8 mouse cellular contexts compared by ENCODE assay signal in the genomic region with DNA sequence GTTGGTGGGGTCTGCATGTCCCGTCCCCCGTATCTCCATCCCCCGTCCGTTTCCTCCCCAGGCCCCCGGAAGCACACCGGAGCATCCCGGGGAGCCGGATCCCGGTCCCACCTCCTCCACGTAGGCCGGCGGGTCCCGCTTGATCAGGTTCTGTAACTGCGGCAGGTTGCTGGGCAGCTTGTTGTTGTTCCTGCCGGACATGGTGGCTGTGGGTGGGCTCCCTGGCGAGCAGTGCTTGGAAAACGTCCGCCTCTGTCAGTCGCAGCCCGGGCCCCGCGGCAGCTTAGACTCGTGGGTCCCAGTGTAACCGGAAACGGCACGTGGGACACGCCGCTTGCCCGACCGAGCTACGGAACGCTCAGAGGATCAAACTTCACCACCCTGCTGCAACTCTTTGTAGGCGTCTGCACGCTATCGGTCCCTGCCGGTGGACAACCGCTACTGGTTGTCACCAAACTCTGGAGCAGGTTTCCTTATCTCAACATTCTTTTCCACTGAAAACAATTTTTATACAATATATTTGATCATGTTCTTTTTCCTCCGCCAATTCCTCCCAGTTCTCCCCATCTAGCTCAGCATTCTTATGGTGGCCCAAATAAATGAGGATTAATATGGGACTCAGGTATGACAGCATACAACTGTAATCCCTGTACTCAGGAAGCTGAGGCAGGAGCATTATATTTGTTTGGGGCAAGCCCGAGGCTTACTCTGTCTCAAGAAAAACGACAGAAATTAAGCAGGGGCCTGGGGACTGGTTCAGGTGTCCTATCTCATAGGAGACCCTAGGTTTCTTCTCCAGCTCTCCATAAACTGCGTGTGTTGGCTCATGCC. TPM values are rescaled to one million over a fixed set of nuclear protein-coding genes. Genes with fewer than 3 reads are reported as not detected.
A peak's percentile ranks its signal among the peaks of the same experiment; 100 is the strongest.
DNase-seq lines count a peak whose midpoint lies in the region; ATAC-seq and TF ChIP-seq lines count a peak whose summit lies in the region.

A gene (minus strand): TSS at position 799 of the 831 bp plus-strand sequence.

- peaks cover 33% of the 10 kb centered on the region for H3K79me2 ChIP-seq in MEL (ENCODE audit: control insufficient read depth, insufficient read depth, low read length, poor library complexity)

- peak within 1 kb of the TSS; percentile 83 for H3K27ac ChIP-seq in MEL (ENCODE audit: control insufficient read depth, low read depth, low read length)
- no peak within 1 kb of the TSS for H3K27ac ChIP-seq in cerebellum, adult 2 months (ENCODE audit: insufficient read depth, low read length)
- peak within 1 kb of the TSS; percentile 48 for H3K27ac ChIP-seq in lung, embryonic 16.5 days (ENCODE audit: low read length)

- H3K9ac ChIP-seq in MEL (ENCODE audit: control insufficient read depth, low read depth, low read length, poor library complexity, severe bottlenecking) = peak within 1 kb of the TSS; percentile 100
- H3K9ac ChIP-seq in lung, embryonic 16.5 days (ENCODE audit: low read length) = peak within 1 kb of the TSS; percentile 85

- peaks cover 0 to 8% of the 10 kb centered on the region in 2 experiments; a peak in 3 of 4 replicates for H3K36me3 ChIP-seq in MEL (ENCODE audit: control insufficient read depth in 1 of 2, insufficient read depth in 2 of 2, low read length in 2 of 2)
- H3K36me3 ChIP-seq in lung, embryonic 16.5 days (ENCODE audit: control insufficient read depth, insufficient read depth, low read length) = peaks cover 8% of the 10 kb centered on the region; the same call in 1 of the 2 replicates

- peak within 1 kb of the TSS; percentile 74 for H3K4me2 ChIP-seq in lung, embryonic 16.5 days (ENCODE audit: low read depth, low read length)

- TF ChIP-seq POLR2A in MEL (IDR thresholded peaks at IDR 0.05; ENCODE audit: control insufficient read depth in 1 of 2, insufficient read depth in 1 of 2, low read depth in 1 of 2, low read length in 2 of 2, poor library complexity in 1 of 2) = peak; percentile 56 to 90; a peak in 2 of 4 replicates
- TF ChIP-seq POLR2A in cerebellum, adult 2 months (IDR thresholded peaks at IDR 0.05; ENCODE audit: borderline replicate concordance, insufficient read depth, low read length) = peak; percentile 38; the same call in 1 of the 2 replicates

- TF ChIP-seq RAD21 in MEL (IDR thresholded peaks at IDR 0.05; ENCODE audit: low read depth, low read length) = peak; percentile 33

- TF ChIP-seq EP300 in MEL (IDR thresholded peaks at IDR 0.05; ENCODE audit: low read depth in 1 of 2, low read length in 2 of 2) = no peak

- peak; percentile 97 for DNase-seq in MEL (ENCODE audit: low read depth, low spot score)
- peak; percentile 94 for DNase-seq in cerebellum, adult 2 months
- peak; percentile 95 for DNase-seq in forelimb bud, embryonic 11.5 days (ENCODE audit: low read depth, low spot score)
- peak; percentile 81 for DNase-seq in layer of hippocampus, adult 9-10 months (ENCODE audit: low spot score)
- peak; percentile 78 for DNase-seq in ovary, postnatal 10 days (ENCODE audit: low spot score)
- DNase-seq in thymus, postnatal 10 days (ENCODE audit: low spot score in 2 of 2) = peak; percentile 86 to 89

- peak; percentile 48 to 68 (median 56) for TF ChIP-seq CTCF in MEL (IDR thresholded peaks at IDR 0.05 in 2 of 3, conservative IDR thresholded peaks at IDR 0.05 in 1 of 3; ENCODE audit: control insufficient read depth in 1 of 3, insufficient read depth in 1 of 3, low read depth in 2 of 3, low read length in 3 of 3, poor library complexity in 1 of 3, severe bottlenecking in 1 of 3)
- TF ChIP-seq CTCF in cerebellum, adult 2 months (IDR thresholded peaks at IDR 0.05; ENCODE audit: borderline replicate concordance, insufficient read depth, low read depth, low read length) = peak; percentile 64

- 3% methylated on average over 41 of the region's 41 CpGs for WGBS in cerebellum, adult 2 months
- 2% methylated on average over 41 of the region's 41 CpGs for WGBS in lung, embryonic 16.5 days

- no peaks in the 10 kb centered on the region for H3K27me3 ChIP-seq in MEL (ENCODE audit: control insufficient read depth in 1 of 2, insufficient read depth in 2 of 2, low read length in 2 of 2)
- H3K27me3 ChIP-seq in cerebellum, adult 2 months (ENCODE audit: control insufficient read depth, insufficient read depth, low read length) = no peaks in the 10 kb centered on the region
- H3K27me3 ChIP-seq in lung, embryonic 16.5 days (ENCODE audit: control insufficient read depth, insufficient read depth, low read depth, low read length) = no peaks in the 10 kb centered on the region

- H3K4me1 ChIP-seq in MEL (ENCODE audit: control insufficient read depth in 1 of 2, insufficient read depth in 2 of 2, low read length in 2 of 2) = peaks cover 0 to 7% of the 10 kb centered on the region in 2 experiments; a peak in 2 of 4 replicates
- peaks cover 6% of the 10 kb centered on the region; the same call in 1 of the 2 replicates for H3K4me1 ChIP-seq in cerebellum, adult 2 months (ENCODE audit: control insufficient read depth, insufficient read depth, low read length)
- H3K4me1 ChIP-seq in lung, embryonic 16.5 days (replicated peaks; ENCODE audit: control insufficient read depth, insufficient read depth, low read length) = peaks cover 9% of the 10 kb centered on the region; the same call in 1 of the 2 replicates

- ATAC-seq in hematopoietic stem cell, adult 5-6 weeks (replicated peaks in 1 of 2; ENCODE audit: insufficient read depth in 1 of 2, low FRiP score in 2 of 2, low TSS enrichment in 1 of 2, low read depth in 1 of 2, poor library complexity in 2 of 2, severe bottlenecking in 2 of 2) = peak; percentile 92 to 94
- ATAC-seq in lung, embryonic 16.5 days (ENCODE audit: low read depth) = peak; percentile 95

- H3K4me3 ChIP-seq in MEL (ENCODE audit: control insufficient read depth in 1 of 2, insufficient read depth in 1 of 2, low read depth in 2 of 2, low read length in 2 of 2) = peak within 1 kb of the TSS; percentile 92 to 100
- H3K4me3 ChIP-seq in cerebellum, adult 2 months (replicated peaks; ENCODE audit: insufficient read depth, low read depth, low read length) = peak within 1 kb of the TSS; percentile 71
- peak within 1 kb of the TSS; percentile 89 for H3K4me3 ChIP-seq in lung, embryonic 16.5 days (ENCODE audit: low read length)

- no peaks in the 10 kb centered on the region for H3K9me3 ChIP-seq in MEL (replicated peaks; ENCODE audit: insufficient read depth, low read length)
- H3K9me3 ChIP-seq in lung, embryonic 16.5 days (ENCODE audit: control insufficient read depth, low read length) = no peaks in the 10 kb centered on the region

TF ChIP-seq in MEL, 35 proteins besides CTCF, POLR2A, EP300 and RAD21 (continues in another document):
- TF ChIP-seq NELFE (IDR thresholded peaks at IDR 0.05; ENCODE audit: low read depth, low read length) (peak; percentile 77), POLR2AphosphoS2 (IDR thresholded peaks at IDR 0.05; ENCODE audit: low read length) (peak; percentile 63; the same call in 1 of the 2 replicates), JUND (IDR thresholded peaks at IDR 0.05; ENCODE audit: low read depth, low read length) (no peak), ETS1 (IDR thresholded peaks at IDR 0.05; ENCODE audit: low read depth, low read length) (peak; percentile 18; the same call in 1 of the 2 replicates), USF2 (IDR thresholded peaks at IDR 0.05; ENCODE audit: borderline replicate concordance in 1 of 2, insufficient read depth in 1 of 2, low read depth in 1 of 2, low read length in 2 of 2) (no peak), NRF1 (IDR thresholded peaks at IDR 0.05; ENCODE audit: insufficient read depth, low read depth, low read length, poor library complexity, severe bottlenecking) (no peak), MYC (IDR thresholded peaks at IDR 0.05; ENCODE audit: low read depth, low read length) (peak; percentile 97), POLR2AphosphoS5 (IDR thresholded peaks at IDR 0.05; ENCODE audit: borderline replicate concordance, low read depth, low read length) (no peak), ZKSCAN1 (IDR thresholded peaks at IDR 0.05; ENCODE audit: low read depth, low read length) (no peak), TAL1 (IDR thresholded peaks at IDR 0.05; ENCODE audit: low read length) (no peak), E2F4 (IDR thresholded peaks at IDR 0.05; ENCODE audit: borderline replicate concordance, low read depth, low read length) (no peak), BHLHE40 (IDR thresholded peaks at IDR 0.05; ENCODE audit: borderline replicate concordance, low read depth, low read length) (peak; percentile 96), USF1 (IDR thresholded peaks at IDR 0.05; ENCODE audit: low read depth, low read length) (peak; percentile 86), MEF2A (IDR thresholded peaks at IDR 0.05; ENCODE audit: extremely low read depth, insufficient replicate concordance, low read depth, low read length, poor library complexity, severe bottlenecking) (no peak), ELF1 (IDR thresholded peaks at IDR 0.05; ENCODE audit: low read depth, low read length) (peak; percentile 82), SMC3 (IDR thresholded peaks at IDR 0.05; ENCODE audit: low read depth, low read length) (peak; percentile 59), ZC3H11A (IDR thresholded peaks at IDR 0.05; ENCODE audit: low read depth, low read length) (no peak), CHD1 (IDR thresholded peaks at IDR 0.05; ENCODE audit: low read depth, low read length) (no peak), UBTF (IDR thresholded peaks at IDR 0.05; ENCODE audit: borderline replicate concordance, insufficient read depth, low read depth, low read length) (0 out of 2 replicates have a peak, but pooled peaks have one; percentile 28), MXI1 (IDR thresholded peaks at IDR 0.05; ENCODE audit: low read depth, low read length) (peak; percentile 100), MYB (IDR thresholded peaks at IDR 0.05; ENCODE audit: low read depth, low read length) (no peak), MAX (IDR thresholded peaks at IDR 0.05; ENCODE audit: low read length) (peak; percentile 95), ZMIZ1 (IDR thresholded peaks at IDR 0.05; ENCODE audit: low read depth, low read length) (no peak), SIN3A (IDR thresholded peaks at IDR 0.05; ENCODE audit: low read length) (peak; percentile 98), TCF12 (IDR thresholded peaks at IDR 0.05; ENCODE audit: low read depth, low read length) (no peak), TBP (IDR thresholded peaks at IDR 0.05; ENCODE audit: low read depth, low read length) (peak; percentile 57), GABPA (IDR thresholded peaks at IDR 0.05; ENCODE audit: low read depth, low read length) (no peak), ZNF384 (IDR thresholded peaks at IDR 0.05; ENCODE audit: low read depth, low read length) (no peak)

RNA-seq across cellular contexts. Expression of the gene that starts here (rescaled TPM):
- 70.9 and 72.4 TPM in 2 replicates for total RNA-seq in MEL (2012; rRNA removed)
- 10 to 100 TPM in 1 of 2 experiments, not detected in 1; 73.0 TPM for polyA plus RNA-seq in MEL (2012; ENCODE audit: insufficient read depth in 1 of 2, insufficient read length in 2 of 2, low read depth in 1 of 2, low replicate concordance in 2 of 2, missing spikeins in 1 of 2)
- polyA plus RNA-seq in cerebellum, adult 2 months (2012; rRNA removed) = 15.3 and 15.6 TPM in 2 replicates
- 60.2 and 62.2 TPM in 2 replicates for total RNA-seq in hematopoietic stem cell, adult 5-6 weeks (2017)
- 24.7 and 30.8 TPM in 2 replicates for polyA plus RNA-seq in lung, embryonic 16.5 days (2015; fragmentation: Nextera tagmentation; extraction: Ambion mirVana)
